Mouse (Mus musculus) MEL (cell line): Measurements from ENCODE around the gene Tead3. TPM values are rescaled to one million over a fixed set of nuclear protein-coding genes. Genes with fewer than 3 reads are reported as not detected.

ENCODE experiments used
- DNase-seq: peaks from one replicate; pipeline ENCODE4 v3.0.0; 2011; ENCODE audit warnings: low read depth, low spot score
- H3K27ac ChIP-seq: 2 replicates; pipeline ENCODE4 v1.5.1; 2012; ENCODE audit warnings: low read depth, mild to moderate bottlenecking, control low read depth, low read length, moderate library complexity; ENCODE audit not compliant: control insufficient read depth
- H3K27me3 ChIP-seq, 2 experiments: fragments of 150-350 bp in 1 of 2; sonication (generic) in 1 of 2; 2 replicates each; pipeline ENCODE4 v1.6.1; 2012; ENCODE audit warnings: low read length in 2 of 2, mild to moderate bottlenecking in 2 of 2, improper control_type of control experiment in 1 of 2, moderate library complexity in 1 of 2; ENCODE audit not compliant: insufficient read depth in 2 of 2, control insufficient read depth in 1 of 2
- H3K36me3 ChIP-seq, 2 experiments: 2 replicates each; pipeline ENCODE4 v1.6.1; 2012 to 2014; ENCODE audit warnings: low read length in 2 of 2, improper control_type of control experiment in 1 of 2, inconsistent platforms in 1 of 2, mild to moderate bottlenecking in 1 of 2; ENCODE audit not compliant: insufficient read depth in 2 of 2, control insufficient read depth in 1 of 2
- H3K4me1 ChIP-seq, 2 experiments: fragments of 150-350 bp in 1 of 2; sonication (generic) in 1 of 2; 2 replicates each; pipeline ENCODE4 v1.6.1; 2012; ENCODE audit warnings: low read length in 2 of 2, improper control_type of control experiment in 1 of 2, mild to moderate bottlenecking in 1 of 2; ENCODE audit not compliant: insufficient read depth in 2 of 2, control insufficient read depth in 1 of 2
- H3K4me3 ChIP-seq, 2 experiments: fragments of 150-350 bp in 1 of 2; sonication (generic) in 1 of 2; 2 replicates each; pipeline ENCODE4 v1.5.1; 2012; ENCODE audit warnings: low read depth in 2 of 2, low read length in 2 of 2, mild to moderate bottlenecking in 2 of 2, moderate library complexity in 2 of 2, control low read depth in 1 of 2, improper control_type of control experiment in 1 of 2; ENCODE audit not compliant: control insufficient read depth in 1 of 2, insufficient read depth in 1 of 2
- H3K79me2 ChIP-seq: 2 replicates; pipeline ENCODE4 v1.6.1; 2012; ENCODE audit warnings: mild to moderate bottlenecking, low read length, moderate library complexity; ENCODE audit not compliant: control insufficient read depth, poor library complexity, insufficient read depth
- H3K9ac ChIP-seq: 2 replicates; pipeline ENCODE4 v1.6.1; 2012; ENCODE audit warnings: low read depth, mild to moderate bottlenecking, control low read depth, low read length, moderate library complexity; ENCODE audit not compliant: control insufficient read depth, poor library complexity, severe bottlenecking
- H3K9me3 ChIP-seq: fragments of 150-350 bp; sonication (generic); replicated peaks from 2 replicates; pipeline ENCODE4 v1.6.1; 2012; ENCODE audit warnings: mild to moderate bottlenecking, low read length, improper control_type of control experiment, moderate library complexity; ENCODE audit not compliant: insufficient read depth
- ELF1 ChIP-seq: IDR thresholded peaks from 2 replicates; pipeline ENCODE4 v1.6.1; 2014; ENCODE audit warnings: low read depth, mild to moderate bottlenecking, inconsistent platforms, low read length, improper control_type of control experiment, moderate library complexity
- EP300 ChIP-seq, 2 experiments: IDR thresholded peaks; 2 replicates each; pipeline ENCODE4 v1.6.1; 2011; ENCODE audit warnings: improper control_type of control experiment in 2 of 2, low read length in 2 of 2, low read depth in 1 of 2, mild to moderate bottlenecking in 1 of 2
- ETS1 ChIP-seq: IDR thresholded peaks from 2 replicates; pipeline ENCODE4 v1.6.1; 2012; ENCODE audit warnings: low read depth, mild to moderate bottlenecking, inconsistent platforms, low read length, improper control_type of control experiment, moderate library complexity
- GATA1 ChIP-seq: IDR thresholded peaks from 2 replicates; pipeline ENCODE4 v1.6.1; 2011; ENCODE audit warnings: low read depth, low read length, improper control_type of control experiment
- KAT2A ChIP-seq: conservative IDR thresholded peaks from 2 replicates; pipeline ENCODE4 v1.6.1; 2012; ENCODE audit warnings: low read depth, low read length, improper control_type of control experiment, inconsistent platforms
- MXI1 ChIP-seq: IDR thresholded peaks from 2 replicates; pipeline ENCODE4 v1.6.1; 2011; ENCODE audit warnings: mild to moderate bottlenecking, low read depth, low read length, improper control_type of control experiment
- MYB ChIP-seq: IDR thresholded peaks from 2 replicates; pipeline ENCODE4 v1.6.1; 2011; ENCODE audit warnings: mild to moderate bottlenecking, low read depth, low read length, improper control_type of control experiment
- NRF1 ChIP-seq: IDR thresholded peaks from 2 replicates; pipeline ENCODE4 v1.6.1; 2014; ENCODE audit warnings: low read depth, mild to moderate bottlenecking, inconsistent platforms, low read length, improper control_type of control experiment, moderate library complexity; ENCODE audit not compliant: poor library complexity, insufficient read depth, severe bottlenecking
- RCOR1 ChIP-seq: IDR thresholded peaks from 2 replicates; pipeline ENCODE4 v1.6.1; 2012; ENCODE audit warnings: low read depth, mild to moderate bottlenecking, inconsistent platforms, low read length, improper control_type of control experiment
- SMC3 ChIP-seq: IDR thresholded peaks from 2 replicates; pipeline ENCODE4 v1.6.1; 2011; ENCODE audit warnings: low read depth, low read length, improper control_type of control experiment
- TAL1 ChIP-seq: IDR thresholded peaks from 2 replicates; pipeline ENCODE4 v1.6.1; 2012; ENCODE audit warnings: mild to moderate bottlenecking, inconsistent platforms, low read length, moderate library complexity, mixed read lengths
- TBP ChIP-seq: IDR thresholded peaks from 2 replicates; pipeline ENCODE4 v1.8.0; 2011; ENCODE audit warnings: low read depth, low read length, improper control_type of control experiment
- TCF12 ChIP-seq: IDR thresholded peaks from 2 replicates; pipeline ENCODE4 v1.6.1; 2014; ENCODE audit warnings: low read depth, mild to moderate bottlenecking, inconsistent platforms, low read length, improper control_type of control experiment, moderate library complexity
- USF2 ChIP-seq, 2 experiments: IDR thresholded peaks; 2 replicates each; pipeline ENCODE4 v1.6.1; 2011 to 2012; ENCODE audit warnings: improper control_type of control experiment in 2 of 2, low read length in 2 of 2, borderline replicate concordance in 1 of 2, inconsistent platforms in 1 of 2, low read depth in 1 of 2, mild to moderate bottlenecking in 1 of 2; ENCODE audit not compliant: insufficient read depth in 1 of 2
- ZKSCAN1 ChIP-seq: IDR thresholded peaks from 2 replicates; pipeline ENCODE4 v1.6.1; 2012; ENCODE audit warnings: low read depth, mild to moderate bottlenecking, inconsistent platforms, low read length, improper control_type of control experiment, moderate library complexity
- polyA plus RNA-seq, 2 experiments: library from polyadenylated mRNA; stranded (reverse) in 1 of 2; unstranded in 1 of 2; fragments of >175 nt in 1 of 2; fragments of >200 nt in 1 of 2; gene quantifications; 2 replicates each; pipeline versions ENCODE4 v1.2.1 to v1.2.4; 2012; ENCODE audit warnings: low replicate concordance in 2 of 2, low read depth in 1 of 2; ENCODE audit not compliant: insufficient read length in 2 of 2, insufficient read depth in 1 of 2, missing spikeins in 1 of 2
- total RNA-seq: library from RNA; depleted of rRNA; stranded (reverse); fragments of 300-350 nt; gene quantifications from 2 replicates; pipeline ENCODE4 v1.2.3, GENCODE M21; 2012

The Tead3 gene
- total and polyA plus RNA-seq, 3 experiments, result 0.73 to 4.1 TPM; not detected in 1

DNA sequence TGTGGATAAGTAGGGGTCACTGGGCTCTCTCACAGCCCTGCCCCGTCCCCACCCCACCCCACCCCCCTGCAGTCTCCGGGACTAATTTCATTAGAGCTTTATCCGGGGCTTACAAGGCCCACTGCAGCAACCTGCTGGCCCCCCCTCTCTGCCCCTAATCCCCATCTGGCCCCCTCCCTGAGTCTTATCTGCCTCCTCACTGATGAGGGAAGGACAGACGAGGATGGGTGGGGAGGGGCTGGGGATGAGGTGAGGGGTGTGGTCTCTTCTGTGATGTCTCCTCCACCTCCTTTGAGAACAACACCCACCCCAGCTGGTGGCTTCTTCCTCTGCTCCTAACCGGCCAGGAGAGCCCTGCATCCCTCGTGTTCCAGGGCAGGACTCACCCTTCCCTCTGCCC lies 29.6 kb upstream of the Tead3 start (continued):
- no peak for TF ChIP-seq ZKSCAN1
- no peak for TF ChIP-seq KAT2A
- no peak for TF ChIP-seq MXI1
- TF ChIP-seq GATA1, result no peak

DNA sequence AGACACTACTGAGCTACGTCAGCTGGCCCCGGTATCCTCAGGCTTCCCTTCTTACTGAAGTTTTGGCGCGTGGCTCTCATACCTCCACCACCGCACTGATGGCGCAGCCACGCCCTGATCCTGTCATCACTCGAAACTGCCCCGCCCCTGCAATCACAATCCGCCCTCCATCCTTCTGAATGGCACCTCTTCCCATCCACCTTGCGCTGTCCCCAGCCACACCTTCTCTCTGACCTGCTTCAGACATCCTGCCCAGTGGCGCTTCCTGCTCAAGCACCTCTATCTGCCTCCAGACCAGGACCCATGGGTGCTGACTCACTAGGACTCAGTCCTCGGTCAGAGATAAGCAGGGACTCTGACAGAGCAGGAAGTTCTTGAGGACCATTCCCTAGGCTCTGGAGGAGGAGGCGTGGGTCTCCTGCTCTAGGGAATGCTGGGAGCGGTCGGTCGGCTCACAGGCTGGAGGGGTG lies 25.0 kb upstream of the Tead3 start:
- no peak overlapping the region for H3K9ac ChIP-seq
- H3K36me3 ChIP-seq, result peaks cover 0 to 11% of the 10 kb centered on the region in 2 experiments; a peak in 2 of 4 replicates
- H3K4me3 ChIP-seq, result peak overlapping the region in 1 of 2 experiments; percentile 27; a peak in 2 of 4 replicates
- TF ChIP-seq ELF1, result no peak
- peak; percentile 47 for TF ChIP-seq TAL1
- TF ChIP-seq MYB, result no peak
- peak; percentile 74 for TF ChIP-seq GATA1
- TF ChIP-seq USF2 (IDR thresholded peaks at IDR 0.05; ENCODE audit: borderline replicate concordance in 1 of 2, insufficient read depth in 1 of 2, low read depth in 1 of 2, low read length in 2 of 2), result no peak
- TF ChIP-seq ETS1, result peak; percentile 36; the same call in 1 of the 2 replicates
- TF ChIP-seq TCF12, result peak; percentile 21; the same call in 1 of the 2 replicates
- no peak for TF ChIP-seq TBP
- peak in 1 of 2 experiments; percentile 62; a peak in 3 of 4 replicates for TF ChIP-seq EP300 (IDR thresholded peaks at IDR 0.05; ENCODE audit: low read depth in 1 of 2, low read length in 2 of 2)
- TF ChIP-seq RCOR1, result peak; percentile 20; the same call in 1 of the 2 replicates
- H3K4me1 ChIP-seq, result peaks cover 0 to 24% of the 10 kb centered on the region in 2 experiments; a peak in 3 of 4 replicates
- no peaks in the 10 kb centered on the region for H3K27me3 ChIP-seq
- H3K27ac ChIP-seq, result no peak overlapping the region
- H3K79me2 ChIP-seq, result no peaks in the 10 kb centered on the region
- H3K9me3 ChIP-seq, result no peaks in the 10 kb centered on the region
- peak; percentile 81 for DNase-seq

DNA sequence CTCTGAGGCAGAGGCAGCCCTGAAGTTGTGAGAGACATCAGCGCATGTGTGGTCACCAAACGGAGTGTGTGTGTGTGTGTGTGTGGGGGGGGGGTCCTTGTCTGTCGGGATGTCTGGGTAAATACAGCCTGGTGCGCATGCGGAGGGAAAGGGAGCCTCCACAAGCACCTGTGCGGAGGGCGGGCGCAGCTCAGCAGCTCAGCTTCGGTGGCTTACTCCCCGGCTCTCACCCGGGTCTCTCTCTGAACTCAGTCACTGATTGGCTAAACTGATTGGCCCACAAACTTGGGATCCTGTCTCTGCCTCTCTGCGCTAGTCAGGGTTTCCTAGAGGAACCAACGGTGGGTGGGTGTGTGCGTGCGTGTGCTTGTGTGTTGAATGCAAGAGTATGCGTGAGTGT lies 23.9 kb upstream of the Tead3 start:
- H3K27me3 ChIP-seq, result no peaks in the 10 kb centered on the region
- H3K4me1 ChIP-seq, result peaks cover 0 to 24% of the 10 kb centered on the region in 2 experiments; a peak in 3 of 4 replicates
- H3K36me3 ChIP-seq, result peaks cover 0 to 11% of the 10 kb centered on the region in 2 experiments; a peak in 2 of 4 replicates
- DNase-seq, result peak; percentile 69
- H3K79me2 ChIP-seq, result no peaks in the 10 kb centered on the region
- 0 out of 2 replicates have a peak overlapping the region, but pooled peaks have one; percentile 5 for H3K27ac ChIP-seq
- peak overlapping the region; percentile 26 to 38 for H3K4me3 ChIP-seq
- peak overlapping the region; percentile 31 for H3K9ac ChIP-seq
- TF ChIP-seq SMC3 (no peak), NRF1 (peak; percentile 69)
- no peaks in the 10 kb centered on the region for H3K9me3 ChIP-seq
